Mouse (Mus musculus) CH12.LX (cell line): ENCODE measurements around the gene Bad.

ENCODE experiments used
- E2F4 ChIP-seq: IDR thresholded peaks from 2 replicates; pipeline ENCODE4 v1.6.1; 2011; ENCODE audit warnings: low read depth, low read length, improper control_type of control experiment; ENCODE audit not compliant: insufficient replicate concordance
- MAFK ChIP-seq: IDR thresholded peaks from 2 replicates; pipeline ENCODE4 v1.6.1; 2011; ENCODE audit warnings: low read length, improper control_type of control experiment; ENCODE audit not compliant: insufficient replicate concordance
- MEF2A ChIP-seq: IDR thresholded peaks from 2 replicates; pipeline ENCODE4 v1.6.1; 2014; ENCODE audit warnings: low read depth, mild to moderate bottlenecking, inconsistent platforms, low read length, improper control_type of control experiment, borderline replicate concordance
- POLR2A ChIP-seq: IDR thresholded peaks from 2 replicates; pipeline ENCODE4 v1.6.1; 2011; ENCODE audit warnings: low read depth, mild to moderate bottlenecking, improper control_type of control experiment, low read length
- SMC3 ChIP-seq: IDR thresholded peaks from 2 replicates; pipeline ENCODE4 v1.6.1; 2011; ENCODE audit warnings: low read depth, low read length, improper control_type of control experiment
- USF1 ChIP-seq: IDR thresholded peaks from 2 replicates; pipeline ENCODE4 v1.6.1; 2014; ENCODE audit warnings: low read depth, mild to moderate bottlenecking, inconsistent platforms, low read length, improper control_type of control experiment
- ZC3H11A ChIP-seq: IDR thresholded peaks from 2 replicates; pipeline ENCODE4 v1.6.1; 2012; ENCODE audit warnings: low read depth, mild to moderate bottlenecking, inconsistent platforms, low read length, improper control_type of control experiment

DNA sequence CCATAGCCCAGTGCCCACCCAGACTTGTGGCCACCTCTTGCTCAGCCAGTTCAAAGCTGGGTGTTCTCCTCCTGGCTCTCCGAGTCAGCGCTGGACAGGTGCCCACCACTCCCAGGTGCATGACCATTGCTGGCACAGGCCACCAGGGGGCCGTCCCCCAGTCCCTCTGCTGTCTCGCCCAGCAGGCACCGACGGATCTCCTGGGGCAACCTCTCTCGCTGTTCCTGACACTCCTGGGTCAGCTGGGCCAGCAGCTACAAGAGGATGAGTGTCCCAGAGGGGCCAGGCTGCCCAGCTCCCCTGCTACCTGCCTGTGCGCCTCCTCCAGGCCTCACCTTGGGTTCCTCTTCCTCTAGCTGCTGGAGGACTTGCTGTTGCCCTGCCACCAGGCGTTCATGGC lies 12.4 kb downstream of the Bad start:
- TF ChIP-seq E2F4 (no peak), MAFK (no peak), SMC3 (peak; percentile 44; the same call in 1 of the 2 replicates), ZC3H11A (no peak), POLR2A (no peak), MEF2A (no peak), USF1 (no peak)
